Mouse (Mus musculus) adrenal gland, adult 18-20 months (tissue): ENCODE data around the gene Neurl1a. TPM values are rescaled to one million over a fixed set of nuclear protein-coding genes. Genes with fewer than 3 reads are reported as not detected.

Experiments used
- DNase-seq, 2 experiments: peaks; one replicate each; pipeline ENCODE4 v3.0.0; 2021 to 2022; ENCODE audit warnings: low spot score in 2 of 2
- total RNA-seq, 2 experiments: library from RNA; stranded (reverse); gene quantifications; 1 replicate in 1 of 2; 2 replicates in 1 of 2; pipeline ENCODE4 v1.2.3; 2021

The Neurl1a gene
- total RNA-seq, 2 experiments from 2014 or later = 13.4 to 16.9 TPM

DNA sequence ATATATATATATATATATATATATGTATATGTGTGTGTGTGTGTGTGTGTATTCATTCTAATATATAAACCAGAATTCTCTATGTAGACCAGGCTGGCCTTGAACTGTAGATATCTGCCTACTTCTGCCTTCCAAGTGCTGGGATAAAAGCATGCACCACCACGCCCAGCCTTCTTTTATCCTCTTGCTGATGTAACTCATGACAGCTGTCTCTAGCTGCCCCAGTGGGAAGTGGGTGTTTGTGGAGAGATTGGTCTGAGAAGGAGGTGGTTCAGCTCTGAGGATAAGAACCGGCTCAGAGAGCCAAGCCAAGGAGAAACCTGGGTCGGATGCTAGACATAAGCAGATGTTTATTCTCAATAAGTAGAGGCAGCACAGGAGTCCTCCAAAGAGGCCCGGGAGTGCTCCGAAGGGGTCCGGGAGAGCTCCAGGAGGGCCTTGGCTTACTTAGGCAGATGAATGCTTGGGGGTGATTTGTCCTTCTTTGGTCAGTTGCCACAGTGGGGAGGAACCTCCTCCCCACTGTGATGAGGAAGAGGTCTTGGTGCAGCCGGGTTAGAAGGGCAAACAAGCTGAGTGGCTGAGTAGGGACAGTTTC, 10.9 kb upstream of the Neurl1a start:
- DNase-seq = no peak

DNA sequence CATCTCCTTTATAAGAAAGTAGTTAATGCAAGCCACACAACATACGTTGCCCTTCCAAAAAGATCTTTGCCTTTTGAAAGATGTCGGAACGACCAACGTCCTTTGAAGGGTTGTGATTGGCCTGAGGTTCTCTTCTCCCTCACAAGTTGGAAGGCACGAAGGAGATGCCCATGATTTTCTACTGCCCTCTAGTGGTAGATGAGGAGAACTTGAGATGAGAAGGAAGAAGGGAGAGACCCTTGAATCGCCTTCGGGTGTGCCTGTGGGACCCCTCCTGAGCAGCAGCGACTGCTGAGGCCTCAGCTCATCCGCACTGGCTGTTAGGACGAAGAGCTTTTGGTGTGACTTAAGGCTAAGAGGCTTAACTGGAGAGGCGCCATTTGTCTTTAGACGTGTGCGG, 10.4 kb upstream of the Neurl1a start:
- no peak for DNase-seq

DNA sequence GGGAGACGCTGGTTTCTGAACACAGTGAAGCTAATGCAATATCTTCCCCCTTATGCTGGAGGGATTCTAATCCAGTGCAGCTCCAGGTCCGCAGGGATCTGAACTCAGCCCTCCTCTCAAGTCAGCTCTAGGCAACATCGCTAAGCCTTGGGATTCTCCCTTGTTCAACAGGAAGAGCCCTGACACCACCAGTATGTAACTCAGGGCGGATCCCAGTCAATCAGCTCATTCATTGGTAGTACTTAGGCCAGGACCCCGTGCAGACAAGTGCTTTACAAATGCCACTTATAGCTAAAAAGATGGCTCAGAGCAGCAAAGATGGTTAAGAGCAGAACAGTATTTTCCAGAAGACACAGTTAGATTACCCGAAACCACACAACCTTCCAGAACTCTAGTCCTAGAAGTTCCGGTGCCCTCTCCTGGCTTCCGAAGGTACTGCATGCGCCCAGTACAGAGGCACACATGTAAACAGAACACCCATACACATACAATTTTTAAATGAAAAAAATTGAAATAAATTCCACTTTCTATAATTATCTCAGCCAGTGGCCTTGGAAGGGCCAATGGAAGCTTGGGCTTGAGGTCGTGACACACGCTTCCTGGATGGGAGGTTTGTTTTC, 9.7 kb upstream of the Neurl1a start:
- DNase-seq = peak; percentile 83 to 89

DNA sequence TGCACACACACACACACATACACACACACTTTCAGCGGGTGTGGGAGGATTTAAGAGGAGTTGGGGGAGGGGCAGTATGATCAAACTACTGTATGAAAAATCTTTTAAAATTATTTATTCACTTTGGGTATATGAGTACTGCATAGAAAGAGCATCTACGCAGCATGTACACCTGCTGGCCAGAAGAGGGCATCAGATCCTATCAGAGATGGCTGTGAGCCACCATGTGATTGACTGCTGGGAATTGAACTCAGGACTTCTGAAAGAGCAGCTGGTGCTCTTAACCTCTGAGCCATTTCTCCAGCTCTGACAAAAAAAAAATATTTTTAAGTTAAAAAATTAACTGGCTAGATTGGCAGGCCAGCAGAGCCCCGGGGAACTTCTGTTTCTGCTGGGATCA, 4.1 kb upstream of the Neurl1a start:
- no peak for DNase-seq

DNA sequence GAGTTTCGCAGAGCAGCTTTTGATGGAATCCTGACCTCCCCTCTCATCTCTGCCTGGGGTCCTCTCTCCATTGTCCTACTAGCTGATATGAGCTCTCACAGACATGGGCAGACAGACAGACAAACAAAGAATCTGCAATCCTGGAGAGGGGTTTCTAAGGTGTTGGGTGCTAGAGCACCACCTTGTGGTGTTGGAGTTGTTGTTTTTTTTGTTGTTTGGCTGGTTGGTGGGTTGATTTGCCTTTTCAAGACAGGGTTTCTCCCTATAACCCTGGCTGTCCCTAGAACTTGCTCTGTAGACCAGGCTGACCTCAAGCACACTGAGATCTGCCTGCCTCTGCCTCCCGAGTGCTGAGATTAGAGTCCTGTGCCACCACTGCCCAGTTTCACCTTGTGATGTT, 3.1 kb upstream of the Neurl1a start:
- no peak for DNase-seq

DNA sequence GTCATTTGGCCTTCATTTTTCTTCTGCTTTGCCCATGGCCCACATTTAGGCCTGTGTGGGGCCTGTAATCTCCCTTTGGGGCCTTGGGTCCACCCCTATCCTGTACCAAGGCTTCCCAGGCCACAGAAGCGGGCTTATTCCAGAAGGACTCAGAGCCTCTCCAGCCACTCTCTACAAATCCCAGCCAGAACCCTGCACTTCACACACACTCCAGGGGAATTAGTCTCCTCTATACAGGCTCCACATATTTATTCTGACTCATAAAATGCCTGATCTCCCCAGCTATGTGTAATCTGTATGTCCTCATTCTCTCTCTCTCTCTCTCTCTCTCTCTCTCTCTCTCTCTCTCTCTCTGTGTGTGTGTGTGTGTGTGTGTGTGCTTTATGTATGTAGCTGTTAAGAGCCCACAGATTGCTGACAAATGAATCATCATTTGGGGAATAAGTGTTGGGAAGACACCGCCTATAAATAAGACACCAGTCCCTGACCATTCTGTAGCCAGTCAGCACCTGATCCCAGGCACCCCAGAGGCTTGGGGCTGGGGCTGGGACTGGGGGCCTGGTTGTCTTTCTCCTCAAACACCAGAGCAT, 1.6 kb upstream of the Neurl1a start:
- DNase-seq = no peak

DNA sequence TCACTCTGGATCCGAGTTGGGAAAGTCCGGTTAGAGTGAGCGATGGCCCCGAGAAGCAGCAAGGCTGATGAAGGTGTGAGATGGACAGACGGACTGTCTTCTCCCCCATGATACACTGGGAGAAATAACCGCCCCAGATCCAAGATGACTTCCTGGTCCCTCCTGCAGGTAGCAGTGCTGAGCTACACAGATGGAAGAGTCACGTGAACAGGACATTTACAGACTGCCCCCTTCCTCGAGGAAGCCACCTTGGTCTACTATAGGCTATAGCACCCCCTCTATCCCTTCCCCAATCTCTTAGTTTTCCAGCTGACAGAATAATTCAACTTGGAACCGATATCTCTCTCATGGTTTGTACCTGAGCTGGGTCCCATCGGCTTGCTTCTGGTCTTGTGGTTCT, 619 bp upstream of the Neurl1a start:
- DNase-seq = peak in 1 of 2 experiments; percentile 29

DNA sequence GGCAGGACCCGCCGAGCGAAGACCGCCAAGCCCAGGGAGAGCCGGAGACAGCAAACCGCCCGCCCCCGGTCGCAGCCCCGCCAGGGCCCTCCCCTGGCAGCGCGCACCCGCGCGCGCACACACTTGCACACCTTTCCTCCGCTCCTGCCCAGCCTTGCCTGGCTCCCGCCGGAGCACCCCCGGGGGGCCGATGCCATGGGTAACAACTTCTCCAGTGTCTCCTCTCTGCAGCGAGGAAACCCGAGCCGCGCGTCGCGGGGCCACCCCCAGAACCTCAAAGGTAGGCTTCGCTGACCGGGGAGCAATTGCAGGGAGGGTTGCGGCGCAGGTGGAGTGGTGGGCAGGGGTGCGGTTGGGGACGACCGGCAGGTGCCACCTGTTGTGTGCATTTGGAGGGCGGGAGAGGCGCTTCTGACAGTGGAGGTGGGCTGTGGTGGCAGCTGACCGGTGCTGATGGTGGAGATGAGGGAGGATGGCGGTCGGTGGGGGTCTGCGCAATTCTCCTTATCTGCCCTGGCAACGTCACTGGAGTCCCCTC, 721 bp downstream of the Neurl1a start:
- peak; percentile 35 to 38 for DNase-seq

DNA sequence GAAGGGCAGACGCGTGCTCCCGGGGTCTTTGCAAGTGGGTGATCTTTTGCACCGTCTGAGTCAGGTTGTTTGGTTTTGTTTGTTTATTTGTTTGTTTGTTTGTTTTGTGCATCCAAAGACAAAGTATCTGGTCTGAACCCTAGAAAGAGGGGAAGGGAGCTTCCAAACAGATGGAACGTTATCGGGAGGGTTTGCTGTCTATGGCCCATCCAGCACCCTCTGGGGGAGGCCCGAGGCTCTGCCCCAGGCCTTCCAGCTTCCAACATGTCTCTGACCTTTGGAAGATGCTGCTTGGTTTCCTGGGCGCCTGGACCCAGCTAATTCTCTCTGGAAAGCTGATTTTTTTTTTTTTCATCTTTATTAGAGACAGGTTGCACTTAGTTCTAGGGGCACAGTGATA, 1.4 kb downstream of the Neurl1a start:
- DNase-seq = no peak

DNA sequence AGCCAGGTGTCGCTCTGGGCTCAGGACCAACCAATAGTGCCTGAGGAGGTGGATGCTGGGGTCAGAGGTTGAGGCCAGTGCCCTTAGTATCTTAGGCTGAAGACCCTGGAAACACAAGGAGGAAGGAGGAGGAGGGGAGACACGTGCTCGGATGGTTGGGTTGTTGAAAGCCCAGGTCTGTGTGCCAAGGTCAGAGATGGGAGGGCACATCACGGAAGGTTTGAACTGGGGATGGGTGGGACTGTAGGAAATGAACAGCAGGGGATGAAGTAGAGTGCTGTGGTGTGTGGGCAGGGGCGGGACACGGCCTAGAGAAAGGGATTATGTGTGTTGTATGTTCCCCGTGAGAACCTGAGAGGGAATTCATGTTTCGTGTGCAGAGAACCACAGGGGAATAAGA, 5.6 kb downstream of the Neurl1a start:
- no peak for DNase-seq

DNA sequence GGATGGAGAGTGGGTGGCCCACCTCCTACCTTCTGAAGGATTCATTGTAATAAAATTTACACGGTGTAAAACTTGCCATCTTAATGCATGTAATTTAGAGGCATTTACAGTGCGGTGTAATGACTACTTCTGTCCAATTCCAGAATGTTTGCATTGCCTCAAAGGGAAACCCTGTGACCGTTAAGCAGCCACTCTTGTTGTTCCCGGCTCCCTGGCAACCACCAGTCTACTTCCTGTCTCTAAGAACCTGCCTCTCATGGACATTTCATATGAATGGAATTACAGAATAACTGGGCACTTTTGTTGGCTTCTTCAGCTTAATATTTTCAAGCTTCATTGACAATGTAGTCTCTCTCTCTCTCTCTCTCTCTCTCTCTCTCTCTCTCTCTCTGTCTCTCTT, 6.1 kb downstream of the Neurl1a start:
- DNase-seq = no peak

DNA sequence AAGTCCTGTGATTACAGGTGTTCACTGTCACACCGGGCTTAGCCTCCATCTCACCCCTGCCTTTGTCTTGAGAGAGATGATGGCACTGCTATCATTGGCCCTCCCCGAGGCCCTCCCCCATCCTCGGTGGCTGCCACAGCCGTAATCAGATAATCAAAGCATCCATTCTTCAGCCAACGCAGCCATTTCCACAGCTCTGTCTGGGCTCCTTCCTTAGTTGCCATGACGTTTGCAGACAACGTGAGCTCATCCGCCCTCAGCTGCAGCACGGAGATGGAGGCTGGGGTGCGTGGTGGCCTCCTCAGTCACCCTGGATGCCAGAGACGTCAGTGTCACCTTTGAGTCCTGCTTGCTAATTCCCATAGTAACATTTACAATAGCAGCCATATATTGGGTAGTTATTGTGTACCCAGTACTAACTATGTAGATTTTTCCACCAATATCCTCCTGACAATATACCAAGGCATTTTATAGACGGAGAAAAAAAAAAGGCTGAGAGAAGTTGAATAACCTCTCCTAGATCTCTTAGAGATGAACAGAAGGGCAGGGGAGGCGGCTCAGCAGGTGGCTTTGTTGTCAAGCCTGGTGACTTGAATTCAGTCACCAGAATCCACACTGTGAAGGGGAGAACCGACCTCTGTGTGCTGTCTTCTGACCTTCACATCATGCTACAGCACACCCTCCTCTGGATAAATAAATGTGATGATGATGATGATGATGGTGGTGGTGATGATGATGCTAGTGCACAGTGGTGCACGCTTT, 8.1 kb downstream of the Neurl1a start:
- DNase-seq = no peak

DNA sequence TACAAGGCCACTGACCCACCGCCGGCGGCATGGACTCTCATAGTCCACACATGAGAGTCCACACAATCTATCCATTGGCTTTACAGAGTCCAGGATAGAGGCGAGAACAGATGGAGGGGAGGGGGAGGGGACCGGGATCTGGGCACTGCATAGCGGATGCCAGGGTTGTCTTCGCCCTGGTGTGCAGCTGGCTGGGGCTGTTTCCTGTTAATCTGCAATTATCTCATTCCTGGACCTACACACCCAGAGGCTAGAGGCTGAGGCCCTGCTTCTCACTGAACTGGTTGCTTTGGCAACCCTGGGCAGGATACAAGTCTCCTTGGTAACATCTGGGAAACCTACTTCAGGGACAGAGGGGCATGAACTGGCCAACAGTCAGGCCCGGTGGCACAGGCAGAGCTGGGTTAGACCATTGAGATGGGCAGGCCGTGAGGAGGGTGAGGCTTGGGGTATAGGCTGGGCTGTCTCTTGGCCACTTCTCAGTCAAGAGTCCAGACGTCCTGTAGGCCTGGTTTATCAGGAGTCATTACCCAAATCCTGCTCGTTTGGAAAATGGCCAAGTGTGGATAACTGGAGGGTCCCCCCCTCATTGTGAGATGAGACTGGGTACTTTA, 10.0 kb downstream of the Neurl1a start:
- no peak for DNase-seq

DNA sequence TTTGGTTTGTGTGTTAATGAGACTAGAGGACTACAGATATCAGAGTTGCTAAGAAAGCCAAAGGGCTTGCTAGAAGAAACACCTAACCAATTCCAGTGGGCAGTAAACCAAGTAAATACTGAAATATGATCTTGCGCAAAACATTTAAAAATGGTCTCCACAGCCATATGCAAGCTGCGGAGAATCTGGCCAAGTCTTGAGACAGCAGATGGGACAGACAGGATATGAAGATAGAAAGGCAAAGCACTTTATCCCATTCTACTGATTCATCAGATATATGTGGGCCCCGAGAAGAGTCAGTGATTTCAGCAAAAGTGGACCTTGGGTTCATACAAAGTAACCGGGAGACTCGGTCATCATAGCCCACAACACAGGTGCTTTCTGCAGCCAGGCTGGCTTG, 13.5 kb downstream of the Neurl1a start:
- DNase-seq = no peak

DNA sequence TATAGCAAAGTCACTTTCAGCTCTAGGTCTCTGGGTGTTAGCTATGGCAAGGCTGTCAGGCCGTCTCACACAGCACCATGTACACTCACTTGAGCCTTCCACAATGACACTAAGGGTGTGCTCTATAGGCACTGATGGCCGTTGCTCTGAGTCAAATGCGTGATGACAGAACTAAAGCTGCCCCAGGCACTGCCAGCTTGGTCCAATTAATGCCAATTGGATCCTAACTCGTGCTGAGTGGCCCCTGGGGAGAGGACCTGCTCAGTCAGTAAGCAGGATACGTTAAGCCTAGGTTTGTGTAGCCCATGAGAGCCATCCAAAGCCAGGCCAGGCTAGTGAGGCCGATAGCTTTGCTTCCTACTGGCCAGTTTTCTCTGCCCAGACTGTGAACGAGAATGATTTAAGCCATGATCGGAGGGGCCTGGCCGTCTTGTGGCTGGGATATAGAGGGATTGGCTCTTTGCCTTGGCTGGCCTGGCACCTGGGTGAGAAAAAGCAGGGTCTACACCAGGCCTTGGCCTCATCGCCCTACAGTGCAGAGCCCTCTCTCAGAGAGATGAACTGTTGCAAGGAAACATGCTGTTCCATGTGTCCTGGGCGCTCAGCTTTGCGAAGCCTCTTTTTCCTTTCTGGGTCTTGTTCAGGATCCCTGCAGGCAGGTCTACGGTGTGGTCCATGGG, 20.2 kb downstream of the Neurl1a start:
- no peak for DNase-seq

DNA sequence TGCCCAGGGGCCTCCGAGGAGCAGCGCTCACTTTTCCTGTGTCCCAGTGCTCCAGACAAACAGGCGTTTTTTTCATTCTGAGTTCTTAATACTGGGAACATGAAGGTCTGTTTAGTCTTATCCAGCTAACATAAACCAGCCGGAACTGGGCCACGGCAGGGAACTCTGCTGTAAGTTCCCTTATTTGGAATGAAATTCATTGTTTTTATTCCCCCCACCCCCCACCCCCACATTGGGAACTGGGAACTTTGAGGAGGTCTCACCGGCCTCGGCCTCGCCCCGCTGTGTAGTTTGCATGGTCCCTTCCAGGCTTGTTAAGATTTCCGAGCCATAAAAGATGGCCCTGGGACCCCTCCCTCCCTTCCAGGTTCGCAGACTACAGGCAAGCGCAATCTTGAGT, 23.4 kb downstream of the Neurl1a start:
- no peak for DNase-seq

DNA sequence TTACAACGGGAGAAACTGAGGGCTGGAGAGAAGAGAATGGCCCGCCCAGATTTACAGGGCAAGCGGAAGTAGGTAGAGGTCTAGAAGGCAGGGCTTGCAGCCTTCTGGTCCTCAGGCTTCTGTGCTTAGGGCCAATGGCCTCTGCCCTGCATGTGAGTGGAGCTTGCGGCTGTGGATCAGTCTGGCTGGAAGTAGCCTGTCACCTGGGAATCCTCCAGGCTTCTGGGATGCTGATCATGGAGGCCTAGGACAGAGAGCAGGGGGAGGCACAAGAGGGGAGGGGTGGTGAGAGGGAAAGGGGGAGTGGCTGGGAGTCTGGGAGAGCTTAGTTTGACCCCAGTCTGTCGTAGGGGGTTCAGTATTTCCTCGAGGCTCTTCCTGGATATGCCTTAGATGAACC, 23.8 kb downstream of the Neurl1a start:
- no peak for DNase-seq

DNA sequence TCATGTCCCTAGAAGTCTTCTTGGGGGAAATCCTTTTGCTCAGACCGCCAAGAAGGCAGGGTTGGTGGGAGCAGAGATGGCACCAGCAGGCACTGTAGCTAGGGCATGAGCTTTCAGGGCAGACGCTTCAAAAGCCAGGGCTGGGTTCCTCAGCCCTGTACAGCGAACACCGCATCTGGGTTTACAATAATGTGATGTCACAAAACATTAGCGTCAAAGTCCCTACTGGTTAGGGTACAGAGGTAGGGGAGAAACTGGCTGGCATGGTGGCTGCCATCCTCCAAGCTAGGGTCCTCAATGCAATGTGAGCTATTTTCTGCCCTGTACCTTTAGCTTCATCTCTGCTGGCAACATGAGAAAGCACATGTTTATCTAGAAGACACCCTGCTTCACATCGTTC, 24.4 kb downstream of the Neurl1a start:
- DNase-seq = no peak

DNA sequence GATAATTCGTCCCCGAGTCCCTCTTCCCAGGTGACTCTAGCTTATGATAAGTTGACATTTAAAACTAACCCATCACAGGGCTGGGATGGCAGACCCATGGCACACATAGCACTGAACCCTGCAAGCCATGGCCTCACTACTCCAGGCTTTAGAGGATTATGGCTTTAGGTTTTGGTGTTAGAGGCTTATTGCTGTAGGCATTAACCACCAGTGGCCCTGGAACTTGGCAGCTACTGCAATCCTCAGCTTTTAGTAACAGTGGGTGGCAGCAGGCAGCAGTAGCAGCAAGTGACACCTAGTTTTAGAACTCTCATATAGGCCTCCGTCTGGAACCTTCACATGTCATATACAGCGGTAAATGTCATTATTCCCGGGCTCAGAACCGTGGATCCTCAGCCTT, 26.0 kb downstream of the Neurl1a start:
- no peak for DNase-seq

DNA sequence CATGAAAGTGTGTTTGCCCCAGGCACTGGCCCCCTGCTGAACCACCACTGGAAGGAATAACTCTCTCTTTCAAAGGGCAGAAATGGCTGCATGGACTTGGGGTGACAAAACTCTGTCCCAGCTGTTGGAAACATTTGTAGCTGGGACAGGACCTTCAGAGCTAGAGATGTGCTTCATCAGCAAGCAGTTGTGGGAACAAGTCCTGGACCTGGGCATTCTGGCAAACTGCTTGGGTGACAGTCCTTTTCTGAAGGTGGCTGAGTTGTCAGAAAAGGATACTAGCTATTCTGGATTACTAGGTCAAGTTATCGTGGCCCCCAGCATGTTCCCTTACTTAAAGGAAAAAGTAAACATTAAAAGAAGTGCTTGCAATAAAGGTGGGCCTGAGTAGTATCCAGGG, 27.5 kb downstream of the Neurl1a start:
- DNase-seq = no peak

DNA sequence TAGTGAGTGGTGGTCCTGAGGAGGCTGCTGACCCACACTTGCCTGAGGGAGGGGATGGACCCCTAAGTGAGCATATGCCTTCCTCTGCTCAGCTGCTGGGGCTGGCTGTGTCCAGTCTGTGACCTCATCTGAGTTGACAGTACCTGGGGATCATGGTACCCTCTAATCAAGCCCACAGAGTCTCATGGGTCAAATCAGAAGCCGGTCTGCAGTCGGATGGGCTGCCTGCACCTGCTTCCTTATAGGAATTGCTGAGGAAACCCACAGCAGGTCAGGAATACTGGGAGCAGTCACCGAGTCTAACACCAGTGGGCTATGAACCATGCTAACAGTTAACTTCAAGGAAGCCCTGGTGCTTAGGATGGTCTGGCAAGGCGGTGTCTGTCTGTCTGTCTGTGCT, 31.8 kb downstream of the Neurl1a start:
- no peak for DNase-seq
